Mouse (Mus musculus) spleen, adult 2 months (tissue): ENCODE measurements at regions not wholly inside any gene's neighbourhood (a gene's known extent, or its start where the extent isn't known, plus 50 kb on each side); places are given as distances from the start of the nearest gene placed in this dataset.

Experiments
- CTCF ChIP-seq: fragments of 200-500 bp; IDR thresholded peaks from 2 replicates; pipeline ENCODE4 v1.5.1; 2011; ENCODE audit warnings: mild to moderate bottlenecking, inconsistent platforms; ENCODE audit not compliant: insufficient read depth, insufficient read length, insufficient replicate concordance; ENCODE audit errors: extremely low read depth
- POLR2A ChIP-seq: fragments of 200-500 bp; IDR thresholded peaks from 2 replicates; pipeline ENCODE4 v1.6.1; 2011; ENCODE audit warnings: low read depth, low read length, inconsistent platforms

DNA sequence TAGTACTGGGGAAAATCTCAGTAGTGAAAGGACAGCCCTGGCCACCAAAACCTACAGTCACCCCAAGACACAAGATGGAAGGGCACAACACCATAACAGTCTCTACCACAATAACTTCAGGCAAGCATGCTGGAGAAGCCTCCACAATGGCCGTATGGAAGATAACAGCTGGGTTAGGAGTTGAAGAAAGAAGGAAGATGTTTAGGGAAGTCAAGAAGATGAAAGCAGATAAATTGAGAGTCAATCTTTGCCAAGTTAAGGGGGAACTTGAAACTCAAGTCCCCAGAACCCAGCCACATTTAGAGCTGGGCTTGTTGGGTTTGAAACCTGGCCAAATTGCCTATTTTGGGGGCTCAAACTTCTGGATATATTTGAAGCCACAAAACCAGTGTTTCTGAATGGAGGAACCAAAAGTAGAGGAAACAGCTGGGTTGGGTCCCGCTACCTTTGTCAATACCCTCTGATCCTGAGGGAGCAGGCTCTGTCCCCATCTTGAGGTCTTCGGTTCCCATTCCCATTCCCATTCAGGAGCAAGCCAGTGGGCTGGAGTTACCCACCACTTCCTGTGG is 147.8 kb downstream of the Cdc5l start:
- TF ChIP-seq CTCF: no peak
- no peak for TF ChIP-seq POLR2A
